Mouse (Mus musculus) intestine, postnatal 0 days (tissue): ENCODE measurements around the gene Ttc34. TPM values are rescaled to one million over a fixed set of nuclear protein-coding genes. Genes with fewer than 3 reads are reported as not detected.

ENCODE experiments used
- ATAC-seq: fragments of 200-750 bp; cut with Nextera tagmentation; 2 replicates; pipeline ENCODE4 v1.8.0; 2017; ENCODE audit warnings: mild to moderate bottlenecking, moderate TSS enrichment, moderate library complexity
- H3K27ac ChIP-seq: fragments of 300-500 bp; sonication (generic); 2 replicates; pipeline ENCODE4 v1.5.1; 2014; ENCODE audit warnings: mild to moderate bottlenecking, low read depth, low read length, moderate library complexity
- H3K27me3 ChIP-seq: fragments of 300-500 bp; sonication (generic); replicated peaks from 2 replicates; pipeline ENCODE4 v1.6.1; 2014; ENCODE audit warnings: low read length, mixed read lengths; ENCODE audit not compliant: control insufficient read depth, insufficient read depth
- H3K36me3 ChIP-seq: fragments of 300-500 bp; sonication (generic); 2 replicates; pipeline ENCODE4 v1.6.1; 2014; ENCODE audit warnings: mild to moderate bottlenecking, moderate library complexity; ENCODE audit not compliant: control insufficient read depth, insufficient read depth
- H3K4me1 ChIP-seq: fragments of 300-500 bp; sonication (generic); replicated peaks from 2 replicates; pipeline ENCODE4 v1.6.1; 2014; ENCODE audit warnings: antibody characterized with exemption, low read length, mixed read lengths; ENCODE audit not compliant: control insufficient read depth, insufficient read depth
- H3K4me2 ChIP-seq: fragments of 300-500 bp; sonication (generic); replicated peaks from 2 replicates; pipeline ENCODE4 v1.6.1; 2014; ENCODE audit warnings: low read depth, mild to moderate bottlenecking, moderate library complexity
- H3K4me3 ChIP-seq: fragments of 300-500 bp; sonication (generic); 2 replicates; pipeline ENCODE4 v1.5.1; 2014; ENCODE audit warnings: low read depth, low read length
- H3K9ac ChIP-seq: fragments of 300-500 bp; sonication (generic); 2 replicates; pipeline ENCODE4 v1.6.1; 2014; ENCODE audit warnings: mild to moderate bottlenecking, low read depth, low read length
- H3K9me3 ChIP-seq: fragments of 300-500 bp; sonication (generic); 2 replicates; pipeline ENCODE4 v1.6.1; 2016; ENCODE audit warnings: mixed run types; ENCODE audit not compliant: control insufficient read depth
- CTCF ChIP-seq: sonication (generic); IDR thresholded peaks from 2 replicates; pipeline ENCODE4 v1.5.1; 2016; ENCODE audit warnings: low read depth, mild to moderate bottlenecking, control low read depth, antibody characterized with exemption, moderate library complexity
- WGBS: fragments of 180-500 bp; shearing (Covaris S2); extraction: QIAGEN DNeasy Blood & Tissue Kit; methylation state at CpG from one replicate; pipeline ENCODE4 v1.1.7; 2014; 5-methylcytosine and 5-hydroxymethylcytosine counted together
- polyA plus RNA-seq: library from polyadenylated mRNA; unstranded; fragments of >200 nt; fragmentation: Nextera tagmentation; extraction: Ambion mirVana; gene quantifications from 2 replicates; pipeline ENCODE4 v1.2.1, GENCODE M21; 2015

The Ttc34 gene
- polyA plus RNA-seq, 1 experiment from 2014 or later: not detected

GRCm38 (mm10) chr4:154863436-154863935 lies 26.2 kb downstream of the Ttc34 start:
- Histone ChIP-seq H3K36me3 (no peaks in the 10 kb centered on the region), H3K9me3 (no peaks in the 10 kb centered on the region), H3K9ac (no peak overlapping the region), H3K4me1 (no peaks in the 10 kb centered on the region), H3K27ac (no peak overlapping the region), H3K27me3 (0 out of 2 replicates have a peak, but pooled peaks cover 2% of the 10 kb centered on the region), H3K4me3 (no peak overlapping the region), H3K4me2 (no peak overlapping the region)
- 79% methylated on average over 3 of the region's 3 CpGs for WGBS
- no peak for ATAC-seq
- TF ChIP-seq CTCF: no peak

DNA sequence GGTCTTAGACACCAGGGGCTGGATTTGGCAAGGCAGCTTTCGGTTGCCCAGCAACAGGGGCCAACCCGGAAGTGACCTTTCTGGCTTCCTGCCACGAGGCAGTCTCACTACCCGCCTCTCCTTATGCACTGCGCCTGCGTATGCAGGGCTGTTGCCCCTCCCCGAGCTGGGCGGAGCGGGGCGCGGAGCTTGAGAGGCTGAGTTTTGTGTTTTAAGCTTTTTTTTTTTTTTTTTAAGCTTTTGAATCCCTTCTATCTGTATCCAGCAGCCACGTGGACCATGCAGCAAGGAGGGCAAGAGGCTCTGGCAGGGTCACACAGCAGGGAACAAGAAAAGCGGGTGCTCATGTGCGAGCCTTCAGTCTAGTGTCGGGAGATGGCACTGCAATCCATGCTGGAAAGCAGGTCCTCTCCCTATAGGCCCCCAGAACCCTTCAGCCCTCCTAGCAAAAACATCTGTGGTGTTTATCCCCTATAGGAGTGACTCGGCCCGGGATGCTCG lies 27.1 kb downstream of the Ttc34 start:
- TF ChIP-seq CTCF: peak; percentile 62
- ATAC-seq: peak; percentile 82
- Histone ChIP-seq H3K4me1 (no peaks in the 10 kb centered on the region), H3K9ac (no peak overlapping the region), H3K27ac (no peak overlapping the region), H3K9me3 (no peaks in the 10 kb centered on the region), H3K4me3 (peak overlapping the region; percentile 37), H3K36me3 (no peaks in the 10 kb centered on the region), H3K27me3 (0 out of 2 replicates have a peak, but pooled peaks cover 2% of the 10 kb centered on the region), H3K4me2 (peak overlapping the region; percentile 66)
- 1% methylated on average over 18 of the region's 18 CpGs for WGBS

- Histone ChIP-seq H3K4me2 (peak overlapping the region; percentile 66; the same call in 1 of the 2 replicates), H3K27me3 (0 out of 2 replicates have a peak, but pooled peaks cover 4% of the 10 kb centered on the region), H3K4me1 (no peaks in the 10 kb centered on the region), H3K9ac (no peak overlapping the region), H3K4me3 (0 out of 2 replicates have a peak overlapping the region, but pooled peaks have one; percentile 37), H3K9me3 (no peaks in the 10 kb centered on the region), H3K36me3 (no peaks in the 10 kb centered on the region), H3K27ac (no peak overlapping the region)
- TF ChIP-seq CTCF: no peak
- WGBS: 84% methylated on average over 18 of the region's 18 CpGs
- ATAC-seq: no peak
Measured at GRCm38 (mm10) chr4:154864961-154865760, 27.9 kb downstream of the Ttc34 start.

DNA sequence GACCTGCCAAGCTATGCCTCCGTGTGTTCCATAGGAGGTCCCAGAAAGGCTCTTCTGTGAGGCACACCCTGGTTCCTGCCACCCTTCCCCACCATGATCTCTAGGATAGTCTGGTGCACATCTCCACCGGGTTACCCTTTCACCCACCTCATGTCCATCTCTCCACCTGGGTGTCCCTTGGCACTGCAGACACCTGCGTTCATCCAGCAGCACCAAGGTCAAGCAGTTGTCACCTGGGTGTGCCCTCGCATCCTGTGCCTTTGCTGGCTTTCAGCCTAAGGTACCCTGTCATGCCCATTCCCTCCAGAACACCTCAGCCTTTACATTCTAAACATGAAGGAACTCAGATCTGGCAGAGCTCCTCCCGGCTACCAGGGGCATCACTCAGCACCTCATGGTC lies 29.1 kb downstream of the Ttc34 start:
- 81% methylated on average over 5 of the region's 5 CpGs for WGBS
- no peaks in the 10 kb centered on the region for H3K36me3 ChIP-seq
- H3K4me2 ChIP-seq: no peak overlapping the region
- 0 out of 2 replicates have a peak, but pooled peaks cover 5% of the 10 kb centered on the region for H3K27me3 ChIP-seq
- TF ChIP-seq CTCF: no peak
- H3K9ac ChIP-seq: no peak overlapping the region
- no peak overlapping the region for H3K4me3 ChIP-seq
- H3K27ac ChIP-seq: no peak overlapping the region
- no peak for ATAC-seq
- no peaks in the 10 kb centered on the region for H3K4me1 ChIP-seq
- H3K9me3 ChIP-seq: no peaks in the 10 kb centered on the region

- no peak for ATAC-seq
- no peak overlapping the region for H3K4me2 ChIP-seq
- WGBS: 75% methylated on average over 6 of the region's 6 CpGs
Measured at GRCm38 (mm10) chr4:154867257-154867656, 30.0 kb downstream of the Ttc34 start.

DNA sequence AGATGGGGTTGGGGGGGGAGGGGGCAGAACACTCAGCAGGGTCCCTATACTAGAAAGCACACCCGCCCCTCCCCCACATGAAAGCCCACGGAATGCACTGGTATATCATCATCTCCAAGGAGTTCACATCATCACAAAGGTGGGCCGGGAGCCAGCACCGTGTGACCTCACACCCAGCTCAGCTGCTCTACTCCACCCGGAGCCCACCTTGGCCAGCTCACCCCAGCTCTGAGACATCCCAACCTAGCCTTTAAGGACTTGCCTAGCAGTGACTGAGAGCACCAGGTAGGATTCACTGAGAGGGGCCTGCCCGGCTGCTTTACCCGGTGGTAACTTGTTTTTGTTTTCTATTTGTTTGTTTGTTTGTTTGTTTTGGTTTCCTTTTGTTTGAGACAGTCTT lies 32.2 kb downstream of the Ttc34 start, which contains the start of gene Mmel1:
Gene Mmel1 (plus strand): TSS at position 146 of the 400 bp plus-strand sequence.
- Histone ChIP-seq H3K9me3 (no peaks in the 10 kb centered on the region), H3K27ac (no peak within 1 kb of the TSS), H3K9ac (no peak within 1 kb of the TSS), H3K27me3 (peaks cover 11% of the 10 kb centered on the region; the same call in 1 of the 2 replicates), H3K36me3 (no peaks in the 10 kb centered on the region), H3K4me1 (no peaks in the 10 kb centered on the region), H3K4me3 (no peak within 1 kb of the TSS), H3K4me2 (no peak within 1 kb of the TSS)
- no peak for TF ChIP-seq CTCF
- WGBS: 76% methylated on average over 7 of the region's 7 CpGs
- ATAC-seq: no peak

More at GRCm38 (mm10) chr4:154867257-154867656, 30.0 kb downstream of the Ttc34 start:
- H3K9me3 ChIP-seq: no peaks in the 10 kb centered on the region
- TF ChIP-seq CTCF: no peak
- H3K36me3 ChIP-seq: no peaks in the 10 kb centered on the region
- H3K4me1 ChIP-seq: no peaks in the 10 kb centered on the region
- H3K4me3 ChIP-seq: no peak overlapping the region
- H3K27me3 ChIP-seq: peaks cover 10% of the 10 kb centered on the region; the same call in 1 of the 2 replicates
- H3K27ac ChIP-seq: no peak overlapping the region
- no peak overlapping the region for H3K9ac ChIP-seq
